Mouse (Mus musculus) hindbrain, embryonic 16.5 days (tissue): Measurements from ENCODE around the gene Myh9. TPM values are rescaled to one million over a fixed set of nuclear protein-coding genes. Genes with fewer than 3 reads are reported as not detected.
"Not testable (repeated sequence)": the region's sequence is repeated elsewhere in the genome, so short reads cannot be mapped to it uniquely, and the experiment has no call there.

Experiments used
- ATAC-seq: fragments of 200-750 bp; cut with Nextera tagmentation; 2 replicates; pipeline ENCODE4 v1.8.0; 2017; ENCODE audit warnings: moderate TSS enrichment, moderate library complexity
- H3K27ac ChIP-seq: fragments of 300-500 bp; sonication (generic); 2 replicates; pipeline ENCODE4 v1.5.1; 2014; ENCODE audit warnings: low read depth, mild to moderate bottlenecking, control low read depth, low read length, moderate library complexity
- H3K27me3 ChIP-seq: fragments of 300-500 bp; sonication (generic); replicated peaks from 2 replicates; pipeline ENCODE4 v1.6.1; 2014; ENCODE audit warnings: low read length; ENCODE audit not compliant: control insufficient read depth, insufficient read depth
- H3K36me3 ChIP-seq: fragments of 300-500 bp; sonication (generic); 2 replicates; pipeline ENCODE4 v1.6.1; 2014; ENCODE audit warnings: mild to moderate bottlenecking, low read length, moderate library complexity, mixed read lengths; ENCODE audit not compliant: control insufficient read depth, insufficient read depth
- H3K4me1 ChIP-seq: fragments of 300-500 bp; sonication (generic); 2 replicates; pipeline ENCODE4 v1.6.1; 2014; ENCODE audit warnings: low read depth, low read length; ENCODE audit not compliant: control insufficient read depth, insufficient read depth
- H3K4me2 ChIP-seq: fragments of 300-500 bp; sonication (generic); 2 replicates; pipeline ENCODE4 v1.6.1; 2014; ENCODE audit warnings: mild to moderate bottlenecking, low read length, control low read depth, moderate library complexity
- H3K4me3 ChIP-seq: fragments of 300-500 bp; sonication (generic); 2 replicates; pipeline ENCODE4 v1.5.1; 2014; ENCODE audit warnings: mild to moderate bottlenecking, low read length, control low read depth, moderate library complexity
- H3K9ac ChIP-seq: fragments of 300-500 bp; sonication (generic); 2 replicates; pipeline ENCODE4 v1.6.1; 2014; ENCODE audit warnings: low read depth, mild to moderate bottlenecking, control low read depth, low read length, moderate library complexity
- H3K9me3 ChIP-seq: fragments of 300-500 bp; sonication (generic); 2 replicates; pipeline ENCODE4 v1.6.1; 2014; ENCODE audit warnings: mild to moderate bottlenecking, low read length, moderate library complexity; ENCODE audit not compliant: control insufficient read depth
- WGBS: fragments of 180-500 bp; shearing (Covaris S2); extraction: QIAGEN DNeasy Blood & Tissue Kit; methylation state at CpG from one replicate; pipeline ENCODE4 v1.1.7; 2014; 5-methylcytosine and 5-hydroxymethylcytosine counted together
- polyA plus RNA-seq: library from polyadenylated mRNA; unstranded; fragments of >200 nt; fragmentation: Nextera tagmentation; extraction: Ambion mirVana; gene quantifications from 2 replicates; pipeline ENCODE4 v1.2.1, GENCODE M21; 2015

Gene Myh9
- polyA plus RNA-seq, 1 experiment from 2014 or later, result 8.4 TPM

GRCm38 (mm10) chr15:77847826-77848225, 5.9 kb upstream of the Myh9 start:
- no peak overlapping the region for H3K27ac ChIP-seq
- H3K4me1 ChIP-seq, result 0 out of 2 replicates have a peak, but pooled peaks cover 2% of the 10 kb centered on the region
- no peaks in the 10 kb centered on the region for H3K36me3 ChIP-seq
- H3K9ac ChIP-seq, result no peak overlapping the region
- ATAC-seq, result no peak
- H3K4me3 ChIP-seq, result no peak overlapping the region
- no peak overlapping the region for H3K4me2 ChIP-seq
- 85% methylated on average over 3 of the region's 3 CpGs for WGBS
- H3K9me3 ChIP-seq, result no peaks in the 10 kb centered on the region
- H3K27me3 ChIP-seq, result no peaks in the 10 kb centered on the region

- no peak overlapping the region for H3K27ac ChIP-seq
- no peak overlapping the region for H3K4me2 ChIP-seq
- 0 out of 2 replicates have a peak, but pooled peaks cover 2% of the 10 kb centered on the region for H3K4me1 ChIP-seq
- H3K27me3 ChIP-seq, result no peaks in the 10 kb centered on the region
- WGBS, result 77% methylated on average over 3 of the region's 3 CpGs
- ATAC-seq, result no peak
- H3K36me3 ChIP-seq, result no peaks in the 10 kb centered on the region
- H3K9me3 ChIP-seq, result no peaks in the 10 kb centered on the region
- H3K9ac ChIP-seq, result no peak overlapping the region
- H3K4me3 ChIP-seq, result no peak overlapping the region
Observed at GRCm38 (mm10) chr15:77847108-77847507, 5.1 kb upstream of the Myh9 start.

DNA sequence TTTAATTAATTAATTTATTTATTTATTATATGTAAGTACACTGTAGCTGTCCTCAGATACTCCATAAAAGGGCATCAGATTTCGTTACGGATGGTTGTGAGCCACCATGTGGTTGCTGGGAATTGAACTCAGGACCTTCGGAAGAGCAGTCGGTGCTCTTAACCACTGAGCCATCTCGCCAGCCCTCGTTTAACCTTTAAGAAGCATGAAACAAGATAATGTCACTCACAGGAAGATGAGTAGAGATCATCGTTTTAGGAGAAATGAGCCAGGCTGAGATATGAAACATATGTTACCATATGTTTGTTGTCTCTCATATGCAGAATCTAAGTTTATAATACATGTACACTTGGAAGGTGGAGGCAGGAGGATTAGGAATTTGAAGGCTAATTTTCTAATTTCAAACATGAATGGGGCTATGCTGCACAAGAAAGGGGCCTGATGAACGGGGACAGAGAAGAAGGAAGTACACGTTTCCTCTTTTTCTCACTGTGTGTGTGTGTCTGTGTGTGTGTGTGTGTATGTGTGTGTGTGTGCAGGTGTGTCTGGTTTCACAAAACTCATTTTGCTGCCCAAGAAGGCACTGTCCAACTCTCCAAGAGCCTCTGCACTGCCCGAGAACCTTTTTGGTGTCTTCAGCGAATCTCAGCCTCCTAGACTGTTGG, 4.1 kb upstream of the Myh9 start:
- not testable (repeated sequence) for H3K4me2 ChIP-seq, H3K4me3 ChIP-seq, H3K27me3 ChIP-seq, H3K9me3 ChIP-seq, H3K27ac ChIP-seq, ATAC-seq, H3K36me3 ChIP-seq, H3K9ac ChIP-seq, H3K4me1 ChIP-seq
- 83% methylated on average over 11 of the region's 11 CpGs for WGBS

DNA sequence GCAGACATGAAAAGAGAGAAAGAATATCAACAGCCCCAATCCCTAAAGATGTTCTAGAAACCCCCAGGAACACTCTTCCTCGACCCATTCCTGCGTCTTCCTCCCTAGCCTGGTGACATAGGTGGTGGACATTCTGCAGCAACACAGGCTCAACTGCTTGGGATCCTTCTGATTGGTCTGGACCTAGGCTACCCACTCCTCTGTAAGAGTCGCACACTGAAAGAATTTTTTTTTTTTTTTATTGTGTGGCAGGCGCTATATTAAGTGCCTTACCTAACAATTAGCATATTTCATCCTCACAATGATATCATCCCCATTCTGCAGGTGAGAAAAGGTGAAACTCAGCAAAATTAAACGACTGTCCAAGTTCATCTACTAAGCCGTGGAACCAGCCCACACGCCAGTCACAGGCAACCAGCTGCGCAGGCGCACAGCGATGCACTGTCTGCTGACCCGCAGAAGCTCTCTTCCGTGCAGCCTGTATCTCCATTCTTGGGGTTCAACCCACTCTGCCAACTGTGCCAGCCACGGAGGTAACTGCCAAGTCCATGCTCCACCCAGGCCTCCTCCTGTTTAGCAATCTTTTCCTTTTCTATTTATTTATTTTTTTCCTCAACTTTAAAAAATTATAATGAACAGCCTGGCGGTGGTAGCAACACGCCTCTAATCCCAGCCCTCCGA, 3.1 kb upstream of the Myh9 start:
- 86% methylated on average over 16 of the region's 16 CpGs for WGBS
- H3K4me2 ChIP-seq, result no peak overlapping the region
- H3K4me1 ChIP-seq, result peaks cover 11% of the 10 kb centered on the region
- no peak overlapping the region for H3K9ac ChIP-seq
- no peaks in the 10 kb centered on the region; the same call in 1 of the 2 replicates for H3K9me3 ChIP-seq
- no peak overlapping the region for H3K4me3 ChIP-seq
- no peaks in the 10 kb centered on the region for H3K27me3 ChIP-seq
- no peak for ATAC-seq
- no peak overlapping the region for H3K27ac ChIP-seq
- no peaks in the 10 kb centered on the region for H3K36me3 ChIP-seq

- ATAC-seq, result no peak
- WGBS, result 87% methylated on average over 6 of the region's 6 CpGs
Observed at GRCm38 (mm10) chr15:77844048-77844447, 2.1 kb upstream of the Myh9 start.

DNA sequence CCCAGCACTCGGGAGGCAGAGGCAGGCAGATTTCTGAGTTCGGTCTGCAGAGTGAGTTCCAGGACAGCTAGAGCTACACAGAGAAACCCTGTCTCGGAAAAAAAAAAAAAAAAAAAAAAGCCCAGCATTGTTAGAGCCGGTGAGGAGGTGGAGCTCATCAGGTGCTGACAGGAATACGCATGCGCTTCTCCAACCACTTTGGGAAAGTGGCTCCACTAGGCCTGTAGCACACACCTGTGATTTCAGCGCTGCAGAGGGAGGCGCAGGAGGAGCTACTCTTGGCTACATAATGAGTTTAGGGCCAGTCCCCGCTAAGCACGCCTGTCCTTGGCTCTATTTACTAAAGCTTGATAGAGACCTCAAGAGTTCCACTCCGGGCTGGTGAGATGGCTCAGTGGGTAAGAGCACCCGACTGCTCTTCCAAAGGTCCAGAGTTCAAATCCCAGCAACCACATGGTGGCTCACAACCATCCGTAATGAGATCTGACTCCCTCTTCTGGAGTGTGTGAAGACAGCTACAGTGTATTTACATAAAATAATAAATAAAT, 1.6 kb upstream of the Myh9 start:
- H3K4me2 ChIP-seq, H3K27me3 ChIP-seq, H3K4me3 ChIP-seq, H3K36me3 ChIP-seq, H3K27ac ChIP-seq, ATAC-seq, H3K9ac ChIP-seq, H3K9me3 ChIP-seq: not testable (repeated sequence)
- H3K4me1 ChIP-seq, result peaks cover 21% of the 10 kb centered on the region
- 70% methylated on average over 12 of the region's 13 CpGs for WGBS

More at GRCm38 (mm10) chr15:77844048-77844447, 2.1 kb upstream of the Myh9 start:
- Histone ChIP-seq H3K4me1 (peaks cover 18% of the 10 kb centered on the region), H3K27me3 (no peaks in the 10 kb centered on the region), H3K4me2 (no peak overlapping the region), H3K4me3 (no peak overlapping the region), H3K9me3 (no peaks in the 10 kb centered on the region; the same call in 1 of the 2 replicates), H3K27ac (no peak overlapping the region), H3K9ac (no peak overlapping the region), H3K36me3 (no peaks in the 10 kb centered on the region)

- H3K4me1 ChIP-seq, result peaks cover 23% of the 10 kb centered on the region
- no peak overlapping the region for H3K27ac ChIP-seq
- no peak for ATAC-seq
- no peak overlapping the region; the same call in 1 of the 2 replicates for H3K4me3 ChIP-seq
- H3K27me3 ChIP-seq, result no peaks in the 10 kb centered on the region
- H3K4me2 ChIP-seq, result peak overlapping the region; percentile 79
- H3K36me3 ChIP-seq, result no peaks in the 10 kb centered on the region
- no peak overlapping the region for H3K9ac ChIP-seq
- no peaks in the 10 kb centered on the region; the same call in 1 of the 2 replicates for H3K9me3 ChIP-seq
- WGBS, result 33% methylated on average over 2 of the region's 2 CpGs
Observed at GRCm38 (mm10) chr15:77843046-77843445, 1.1 kb upstream of the Myh9 start.

DNA sequence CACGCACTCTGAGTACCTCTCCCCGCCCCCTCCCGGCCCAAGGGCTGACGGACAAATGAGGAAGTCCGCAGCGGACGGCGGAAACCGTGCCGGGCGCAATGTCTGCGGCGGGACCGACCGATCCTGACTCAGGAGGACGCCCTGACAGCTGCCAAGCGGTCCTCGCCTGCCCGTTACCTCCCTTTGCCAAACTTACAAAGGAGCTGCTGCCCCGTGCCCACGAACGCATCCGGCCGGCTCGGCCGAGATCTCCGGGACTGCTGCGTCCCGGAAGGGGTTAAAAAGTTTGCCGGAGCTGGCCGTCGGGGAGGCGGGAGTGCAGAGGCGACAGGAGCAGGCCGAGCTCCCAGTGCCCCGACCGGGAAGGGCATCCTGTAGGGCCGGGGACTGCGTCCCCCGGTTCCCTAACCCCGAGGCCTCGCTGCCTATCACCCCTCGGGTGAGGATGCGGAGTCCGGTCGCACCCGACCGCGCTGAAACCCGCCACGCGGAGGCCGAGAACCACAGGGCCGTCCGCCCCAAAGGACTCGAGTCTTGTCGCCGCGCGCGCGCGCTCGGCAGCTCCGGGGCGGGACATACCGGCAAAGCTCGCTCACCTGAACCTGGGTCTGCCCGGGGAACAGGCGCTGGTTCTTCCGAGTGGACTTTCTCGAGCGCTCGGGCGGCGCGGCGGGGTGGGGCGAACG, 471 bp downstream of the Myh9 start:
- ATAC-seq, result peak; percentile 49
- Histone ChIP-seq H3K4me3 (peak overlapping the region; percentile 84), H3K36me3 (no peaks in the 10 kb centered on the region), H3K27ac (peak overlapping the region; percentile 82), H3K27me3 (no peaks in the 10 kb centered on the region), H3K4me2 (peak overlapping the region; percentile 94), H3K4me1 (peaks cover 23% of the 10 kb centered on the region), H3K9ac (peak overlapping the region; percentile 87), H3K9me3 (no peaks in the 10 kb centered on the region; the same call in 1 of the 2 replicates)
- under 1% methylated on average over 53 of the region's 80 CpGs for WGBS
